Mouse (Mus musculus): Measurements from ENCODE around the gene Gzmm. TPM values are rescaled to one million over a fixed set of nuclear protein-coding genes. Genes with fewer than 3 reads are reported as not detected.

The Gzmm gene
- total RNA-seq, 2 experiments from 2014 or later, result 3.3 to 3.6 TPM

GRCm38 (mm10) chr10:79680606-79681495, 8.0 kb upstream of the Gzmm start:
- DNase-seq (ENCODE audit: low spot score in 2 of 2), result no peak

GRCm38 (mm10) chr10:79681591-79682245, 7.1 kb upstream of the Gzmm start, which contains the start of gene Cdc34:
TSS of gene Cdc34 (plus strand) at chr10:79682195.
- peak; percentile 100 for DNase-seq (ENCODE audit: low spot score in 2 of 2)

- DNase-seq (ENCODE audit: low spot score in 2 of 2), result no peak
Observed at GRCm38 (mm10) chr10:79682551-79682915, 6.3 kb upstream of the Gzmm start.

- no peak for DNase-seq (ENCODE audit: low spot score in 2 of 2)
Observed at GRCm38 (mm10) chr10:79682916-79683582, 5.8 kb upstream of the Gzmm start.

- no peak for DNase-seq (ENCODE audit: low spot score in 2 of 2)
Observed at GRCm38 (mm10) chr10:79683726-79684640, 4.8 kb upstream of the Gzmm start.

GRCm38 (mm10) chr10:79684770-79685600, 3.8 kb upstream of the Gzmm start:
- DNase-seq (ENCODE audit: low spot score in 2 of 2), result no peak

GRCm38 (mm10) chr10:79686219-79686618, 2.6 kb upstream of the Gzmm start:
- no peak for DNase-seq (ENCODE audit: low spot score in 2 of 2)

- DNase-seq (ENCODE audit: low spot score in 2 of 2), result no peak
Observed at GRCm38 (mm10) chr10:79686691-79687090, 2.1 kb upstream of the Gzmm start.

GRCm38 (mm10) chr10:79687513-79687912, 1.3 kb upstream of the Gzmm start:
- no peak for DNase-seq (ENCODE audit: low spot score in 2 of 2)

- no peak for DNase-seq (ENCODE audit: low spot score in 2 of 2)
Observed at GRCm38 (mm10) chr10:79689178-79689577, 358 bp downstream of the Gzmm start.

- no peak for DNase-seq (ENCODE audit: low spot score in 2 of 2)
Observed at GRCm38 (mm10) chr10:79691986-79692548, 3.2 kb downstream of the Gzmm start.

GRCm38 (mm10) chr10:79693580-79694378, 5.0 kb downstream of the Gzmm start:
- no peak for DNase-seq (ENCODE audit: low spot score in 2 of 2)

GRCm38 (mm10) chr10:79694379-79694655, 5.5 kb downstream of the Gzmm start:
- DNase-seq (ENCODE audit: low spot score in 2 of 2), result no peak

GRCm38 (mm10) chr10:79695231-79696128, 6.7 kb downstream of the Gzmm start:
- peak in 1 of 2 experiments; percentile 76 for DNase-seq (ENCODE audit: low spot score in 2 of 2)

GRCm38 (mm10) chr10:79696129-79696651, 7.4 kb downstream of the Gzmm start:
- DNase-seq (ENCODE audit: low spot score in 2 of 2), result no peak

GRCm38 (mm10) chr10:79697916-79698315, 9.1 kb downstream of the Gzmm start:
- no peak for DNase-seq (ENCODE audit: low spot score in 2 of 2)

- DNase-seq (ENCODE audit: low spot score in 2 of 2), result no peak
Observed at GRCm38 (mm10) chr10:79698459-79698858, 9.6 kb downstream of the Gzmm start.

GRCm38 (mm10) chr10:79700676-79701075, 11.9 kb downstream of the Gzmm start:
- no peak for DNase-seq (ENCODE audit: low spot score in 2 of 2)

Data from layer of hippocampus, adult 18-20 months (tissue).